Mouse (Mus musculus): ENCODE results near the gene Wwp2. TPM values are rescaled to one million over a fixed set of nuclear protein-coding genes. Genes with fewer than 3 reads are reported as not detected.
A peak's percentile ranks its signal among the peaks of the same experiment; 100 is the strongest.

Wwp2 gene
- total RNA-seq, 2 experiments from 2014 or later, result 37.1 to 38.8 TPM

- peak; percentile 66 to 79 for DNase-seq (ENCODE audit: low spot score in 2 of 2)
These were observed 110.0 kb downstream of the Wwp2 start for GRCm38 (mm10) chr8:107546154-107546553.

DNA sequence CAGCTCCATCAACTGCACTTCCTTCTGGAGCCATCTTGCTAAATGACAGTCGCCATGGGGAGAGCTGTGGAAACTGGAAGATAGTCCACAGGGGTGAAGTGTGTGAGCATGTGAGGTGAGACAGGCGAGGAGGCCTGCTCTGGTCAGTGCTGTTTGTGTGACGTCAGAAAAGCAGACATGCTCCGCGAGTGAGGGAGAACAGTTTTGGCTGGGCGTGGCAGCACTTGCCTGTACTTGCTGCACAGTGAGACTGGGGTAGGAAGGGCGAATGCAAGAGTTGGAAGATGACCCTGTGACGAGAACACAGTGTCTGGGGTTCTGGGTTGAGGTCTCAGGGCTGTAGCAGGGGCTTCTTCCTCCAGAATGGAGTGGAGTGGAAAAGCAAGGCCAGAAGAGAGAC is 110.7 kb downstream of the Wwp2 start:
- DNase-seq (ENCODE audit: low spot score in 2 of 2), result no peak

DNA sequence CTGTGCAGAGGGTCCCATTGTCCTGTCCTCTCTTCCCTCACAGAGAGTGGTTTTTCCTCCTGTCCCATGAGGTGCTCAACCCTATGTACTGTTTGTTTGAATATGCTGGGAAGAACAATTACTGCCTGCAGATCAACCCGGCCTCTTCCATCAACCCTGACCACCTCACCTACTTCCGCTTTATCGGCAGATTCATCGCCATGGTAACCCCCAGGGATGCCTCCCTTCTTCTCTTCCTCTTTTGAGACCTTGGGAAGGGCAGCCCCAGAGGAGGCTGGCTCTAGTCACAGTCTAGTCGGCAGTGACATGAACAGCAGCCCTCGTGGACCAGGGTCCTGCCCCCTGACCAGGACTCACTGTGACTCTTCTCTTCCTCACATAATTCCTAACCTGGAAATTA is 116.1 kb downstream of the Wwp2 start:
- DNase-seq (ENCODE audit: low spot score in 2 of 2), result no peak

DNA sequence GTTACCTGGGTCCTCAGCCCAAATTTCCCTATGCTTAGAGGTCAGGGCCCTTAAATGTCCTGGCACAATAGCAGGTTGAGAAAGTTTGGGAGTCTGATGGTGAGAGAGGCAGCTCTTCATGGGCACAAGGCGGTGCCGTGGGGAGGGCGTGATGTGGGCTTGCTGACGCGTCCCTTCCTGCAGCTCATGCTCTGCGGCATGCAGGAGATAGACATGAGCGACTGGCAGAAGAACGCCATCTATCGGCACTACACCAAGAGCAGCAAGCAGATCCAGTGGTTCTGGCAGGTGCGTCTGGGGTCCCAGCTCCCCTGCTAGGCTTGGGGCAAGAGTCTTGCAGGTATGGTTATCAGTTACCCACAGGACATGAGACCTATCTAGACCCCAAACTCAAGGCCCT is 119.1 kb downstream of the Wwp2 start:
- no peak for DNase-seq (ENCODE audit: low spot score in 2 of 2)

GRCm38 (mm10) chr8:107556511-107556936 is 120.4 kb downstream of the Wwp2 start:
- no peak for DNase-seq (ENCODE audit: low spot score in 2 of 2)

DNA sequence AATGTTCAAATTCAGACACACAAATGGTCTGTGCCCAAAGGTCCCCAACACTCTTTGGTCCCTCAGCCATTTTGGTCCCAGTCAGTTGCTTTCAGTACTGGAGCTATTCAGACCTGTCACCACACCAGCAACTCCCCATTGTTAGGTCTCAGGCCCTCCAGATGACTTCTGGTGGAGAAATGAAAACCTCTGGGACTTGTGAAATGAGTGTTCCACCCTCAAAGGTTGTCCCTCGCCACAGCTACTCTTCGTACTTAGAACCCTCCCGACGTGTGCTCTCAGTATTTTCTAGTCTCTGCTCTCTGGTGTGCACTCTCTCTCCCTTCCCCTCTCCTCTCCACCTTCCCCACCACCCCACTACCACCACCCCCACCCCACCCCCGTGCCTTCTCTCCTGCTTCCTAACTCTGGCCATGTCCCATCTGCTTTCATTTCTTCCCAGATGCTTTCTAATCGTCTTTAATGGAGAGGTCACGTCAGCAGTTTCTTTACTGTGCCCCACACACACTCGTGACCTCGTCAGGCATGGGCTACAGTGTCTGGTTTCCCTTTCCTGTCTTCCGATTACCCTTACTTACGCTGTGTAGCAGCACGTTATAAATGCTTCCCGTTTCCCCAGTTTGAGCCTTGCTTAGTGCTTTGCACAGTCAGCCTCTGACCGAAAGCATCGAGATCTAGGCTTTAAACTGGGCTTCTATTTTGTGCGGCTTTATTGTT is 124.8 kb downstream of the Wwp2 start:
- no peak for DNase-seq (ENCODE audit: low spot score in 2 of 2)

DNA sequence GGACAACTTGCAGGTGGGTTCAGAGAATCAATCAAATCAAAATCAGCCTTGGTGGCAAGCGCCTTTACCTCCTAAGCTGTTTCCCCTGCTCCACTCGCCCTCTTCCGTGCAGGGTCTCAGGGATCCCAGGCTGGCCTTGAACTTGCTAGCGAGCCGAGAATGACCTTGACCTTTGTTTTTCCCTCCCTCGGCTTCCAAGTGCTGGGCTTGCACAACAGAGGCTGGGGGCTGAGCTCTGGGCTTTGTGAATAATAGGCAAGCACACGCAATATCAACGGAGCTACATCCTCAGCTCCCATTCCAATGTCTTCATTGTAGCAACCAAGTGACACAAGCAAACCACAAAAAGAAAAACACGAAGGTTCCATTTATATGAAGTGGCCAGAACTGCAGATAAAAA is 126.0 kb downstream of the Wwp2 start:
- no peak for DNase-seq (ENCODE audit: low spot score in 2 of 2)

DNA sequence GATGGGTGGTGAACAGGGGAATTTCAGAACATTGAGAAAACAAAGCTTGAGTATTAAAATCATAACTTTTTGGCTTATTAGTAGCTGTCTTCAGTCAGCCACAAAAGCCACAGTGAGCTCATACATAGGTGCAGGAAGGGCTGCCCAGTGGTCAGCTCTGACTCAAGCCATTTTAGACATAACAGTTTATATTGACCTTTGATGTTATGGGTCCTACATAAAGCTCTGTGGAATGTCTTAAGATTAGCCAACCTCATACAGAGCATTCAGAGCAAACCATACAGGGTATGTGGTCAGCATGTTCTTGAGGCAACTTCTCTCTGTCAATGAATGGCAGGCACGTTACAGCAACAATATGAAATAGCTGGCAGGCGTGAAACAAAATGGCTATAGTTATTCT is 134.9 kb downstream of the Wwp2 start:
- no peak for DNase-seq (ENCODE audit: low spot score in 2 of 2)

DNA sequence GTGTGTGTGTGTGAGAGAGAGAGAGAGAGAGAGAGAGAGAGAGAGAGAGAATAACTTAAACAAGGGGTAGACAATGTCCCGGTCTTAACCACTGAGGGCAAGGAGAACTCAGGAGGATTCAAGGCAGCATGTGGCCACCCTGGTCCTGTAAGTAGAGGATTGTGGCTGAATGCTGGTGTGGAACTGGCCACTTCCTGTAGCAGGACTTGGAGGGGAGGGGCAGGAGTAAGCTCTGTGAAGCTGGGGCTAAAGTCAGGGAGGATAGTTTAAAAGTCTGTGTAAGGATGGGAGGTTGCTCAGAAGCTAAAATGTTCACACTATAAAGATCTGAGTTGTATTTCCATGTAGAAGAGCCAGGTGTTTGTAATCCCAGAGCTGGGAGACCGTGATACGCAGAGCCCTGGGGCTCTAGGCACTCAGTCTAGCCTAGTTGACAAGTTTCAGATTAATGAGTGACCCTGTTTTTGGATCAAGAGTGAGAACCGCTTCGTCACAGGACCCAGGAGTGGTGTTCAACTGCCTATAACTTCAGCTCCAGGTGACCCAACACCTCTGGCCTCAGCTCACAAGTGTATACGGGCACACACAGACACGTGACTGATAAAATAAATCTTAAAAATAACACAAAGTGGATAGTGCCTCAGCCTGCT is 135.4 kb downstream of the Wwp2 start:
- no peak for DNase-seq (ENCODE audit: low spot score in 2 of 2)

DNA sequence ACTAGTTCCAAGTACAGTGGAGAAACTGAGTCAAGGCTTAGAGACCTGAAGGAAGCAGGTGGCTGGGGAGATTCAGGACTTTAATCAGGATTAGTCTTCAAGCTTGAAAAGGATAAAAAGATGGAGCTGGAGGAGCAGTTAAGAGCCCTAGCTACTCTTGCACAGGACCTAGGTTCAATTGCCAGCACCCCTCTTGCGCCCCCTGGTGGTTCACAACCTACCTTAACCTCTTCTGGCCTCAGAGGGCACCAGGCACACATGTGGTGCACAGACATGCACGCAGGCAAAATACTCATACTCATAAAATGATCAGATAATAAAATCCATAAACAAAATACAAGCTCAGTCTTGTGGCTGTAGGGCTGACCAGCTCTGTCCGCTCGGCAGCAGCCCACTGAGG is 136.3 kb downstream of the Wwp2 start:
- DNase-seq (ENCODE audit: low spot score in 2 of 2), result peak; percentile 46 to 55

GRCm38 (mm10) chr8:107574771-107575170 is 138.6 kb downstream of the Wwp2 start:
- no peak for DNase-seq (ENCODE audit: low spot score in 2 of 2)

DNA sequence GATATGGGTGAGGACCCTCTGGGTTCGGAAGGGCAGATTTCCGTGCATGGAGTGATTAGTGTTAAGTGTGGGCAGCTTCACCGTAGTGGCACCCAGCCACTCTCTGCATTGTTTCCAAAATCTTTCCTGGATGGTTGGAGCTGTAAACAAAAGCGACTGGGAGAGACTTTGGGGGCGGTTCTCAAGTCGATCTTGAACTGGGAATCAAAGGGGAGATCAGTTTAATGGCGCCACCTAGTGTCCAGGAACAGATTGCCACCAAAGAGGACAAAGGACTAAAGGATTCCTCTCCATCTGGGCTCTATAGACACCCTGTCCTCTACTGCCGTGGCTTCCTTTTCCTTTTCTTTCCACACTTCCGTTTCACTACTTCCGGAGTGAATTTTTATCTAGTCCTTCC is 140.5 kb downstream of the Wwp2 start:
- DNase-seq (ENCODE audit: low spot score in 2 of 2), result peak; percentile 83 to 92

DNA sequence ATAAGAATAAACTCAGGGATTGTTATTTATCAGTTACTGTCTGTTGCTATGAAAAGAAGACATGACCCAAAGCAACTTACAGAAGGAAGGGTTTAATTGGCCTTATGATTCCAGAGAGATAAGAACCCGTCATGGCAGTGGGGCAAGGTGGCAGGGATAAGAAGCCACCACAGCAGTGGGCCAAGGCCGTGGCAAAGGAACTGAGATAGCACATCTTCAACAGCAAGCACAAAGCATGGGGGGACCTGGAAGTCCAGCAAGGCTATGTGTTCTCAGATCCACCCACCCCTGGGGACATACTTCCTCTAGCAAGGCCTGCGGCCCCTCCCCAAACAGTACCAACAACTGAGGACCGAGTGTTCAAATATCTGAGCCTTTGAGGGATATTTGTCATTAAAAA is 141.5 kb downstream of the Wwp2 start:
- DNase-seq (ENCODE audit: low spot score in 2 of 2), result no peak

DNA sequence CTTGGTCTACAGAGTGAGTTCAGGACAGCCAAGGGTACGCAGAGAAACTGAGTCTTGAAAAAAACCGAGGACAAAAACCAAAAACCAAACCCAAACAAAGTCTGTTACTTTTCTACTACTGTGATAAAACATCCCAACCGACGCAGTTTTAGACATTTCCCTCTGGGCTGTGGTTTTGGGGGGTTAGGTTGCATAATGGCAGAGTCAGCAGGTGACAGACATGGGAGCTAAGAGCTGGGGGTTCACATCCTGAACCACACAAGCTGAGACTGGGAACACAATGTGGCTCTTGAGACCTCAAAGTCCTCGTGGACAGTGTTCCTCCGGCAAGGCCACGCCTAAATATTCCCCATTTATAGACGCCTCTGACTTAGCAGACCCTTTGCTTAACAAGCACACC is 142.0 kb downstream of the Wwp2 start:
- no peak for DNase-seq (ENCODE audit: low spot score in 2 of 2)

GRCm38 (mm10) chr8:107578541-107578940 is 142.4 kb downstream of the Wwp2 start:
- DNase-seq (ENCODE audit: low spot score in 2 of 2), result no peak

GRCm38 (mm10) chr8:107580879-107581278 is 144.7 kb downstream of the Wwp2 start:
- DNase-seq (ENCODE audit: low spot score in 2 of 2), result no peak

GRCm38 (mm10) chr8:107581536-107581935 is 145.4 kb downstream of the Wwp2 start:
- no peak for DNase-seq (ENCODE audit: low spot score in 2 of 2)

DNA sequence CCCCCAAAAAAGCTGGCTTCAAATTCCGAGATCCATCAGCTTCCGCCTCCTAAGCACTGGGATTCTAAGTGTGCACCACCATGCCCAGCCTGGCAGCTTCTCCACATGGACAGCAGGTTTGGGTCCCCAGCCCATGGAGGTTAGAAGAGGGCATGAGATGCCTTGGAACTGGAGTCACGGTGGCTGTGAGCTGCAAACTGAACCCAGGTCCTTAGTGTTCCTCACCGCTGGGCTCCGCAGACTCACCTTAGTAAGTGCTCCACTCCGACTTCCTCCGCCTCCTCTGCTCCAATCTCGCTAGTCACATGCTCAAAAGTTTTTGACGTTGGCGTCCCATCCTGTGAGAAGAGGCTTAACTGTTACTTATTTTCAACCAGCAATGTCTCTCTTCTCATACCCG is 146.0 kb downstream of the Wwp2 start:
- no peak for DNase-seq (ENCODE audit: low spot score in 2 of 2)

DNA sequence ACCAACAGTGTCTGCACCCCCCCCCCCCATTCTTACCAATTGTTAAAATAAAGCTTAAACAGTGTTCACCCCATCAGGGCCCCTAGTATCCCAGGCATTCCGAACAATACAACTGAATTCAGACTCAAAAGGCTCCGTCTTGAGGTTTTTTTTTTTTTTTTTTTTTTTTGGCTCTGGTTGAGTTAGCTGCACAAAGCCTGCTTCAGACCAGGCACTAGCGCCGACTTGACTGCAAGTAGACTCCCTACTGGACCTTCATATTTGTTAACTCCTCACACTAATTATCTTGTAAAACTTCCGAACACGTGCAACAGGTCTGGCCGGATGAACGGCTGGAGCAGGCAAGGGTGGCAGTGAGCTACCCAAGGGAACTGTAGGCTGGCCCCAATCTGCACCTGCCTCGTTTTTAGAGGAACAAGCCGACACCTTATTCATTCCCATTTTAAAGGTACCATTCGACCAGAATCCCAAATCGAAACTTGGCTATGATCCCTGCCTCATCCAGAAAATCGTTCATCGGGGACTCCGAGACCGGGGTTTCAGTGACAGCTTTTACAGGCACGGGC is 151.3 kb downstream of the Wwp2 start:
- DNase-seq (ENCODE audit: low spot score in 2 of 2), result peak in 1 of 2 experiments; percentile 37

- peak; percentile 90 to 95 for DNase-seq (ENCODE audit: low spot score in 2 of 2)
These were observed 152.0 kb downstream of the Wwp2 start, which contains the start of gene Psmd7 for GRCm38 (mm10) chr8:107587995-107588780. Gene Psmd7 (minus strand): TSS chr8:107588464.

DNA sequence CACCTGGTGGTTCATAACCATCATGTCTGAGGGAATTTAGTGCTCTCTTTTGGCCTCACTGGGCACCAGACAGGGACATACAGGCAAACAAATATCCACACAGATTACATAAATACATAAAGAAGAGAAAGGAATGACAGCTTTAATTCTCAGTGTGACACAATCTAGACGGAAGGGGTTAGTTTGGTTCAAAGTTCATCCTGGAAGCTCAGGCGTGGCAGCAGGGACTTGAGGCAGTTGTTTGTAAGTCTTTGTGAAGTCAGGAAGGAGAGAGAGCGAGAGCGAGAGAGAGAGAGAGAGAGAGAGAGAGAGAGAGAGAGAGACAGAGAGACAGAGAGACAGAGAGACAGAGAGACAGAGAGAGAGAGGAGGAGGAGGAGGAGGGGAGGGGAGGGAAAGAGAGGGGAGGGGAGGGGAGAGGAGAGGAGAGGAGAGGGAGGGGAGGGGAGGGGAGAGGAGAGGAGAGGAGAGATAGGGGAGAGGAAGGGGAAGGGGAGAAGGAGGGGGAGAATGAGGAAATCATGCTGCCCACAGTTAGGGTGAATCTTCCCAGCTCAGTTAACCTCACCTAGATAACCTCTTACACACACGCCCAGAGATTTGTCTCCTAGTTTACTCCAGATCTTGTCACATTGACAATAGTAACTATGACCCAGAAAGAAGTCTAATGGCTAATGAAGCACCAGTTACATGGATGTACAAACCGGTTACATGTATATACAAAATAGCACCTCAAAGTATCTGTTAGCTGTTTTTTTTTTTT is 158.0 kb downstream of the Wwp2 start:
- no peak for DNase-seq (ENCODE audit: low spot score in 2 of 2)
